13 mouse cellular contexts compared by ENCODE assay signal in the genomic region with DNA sequence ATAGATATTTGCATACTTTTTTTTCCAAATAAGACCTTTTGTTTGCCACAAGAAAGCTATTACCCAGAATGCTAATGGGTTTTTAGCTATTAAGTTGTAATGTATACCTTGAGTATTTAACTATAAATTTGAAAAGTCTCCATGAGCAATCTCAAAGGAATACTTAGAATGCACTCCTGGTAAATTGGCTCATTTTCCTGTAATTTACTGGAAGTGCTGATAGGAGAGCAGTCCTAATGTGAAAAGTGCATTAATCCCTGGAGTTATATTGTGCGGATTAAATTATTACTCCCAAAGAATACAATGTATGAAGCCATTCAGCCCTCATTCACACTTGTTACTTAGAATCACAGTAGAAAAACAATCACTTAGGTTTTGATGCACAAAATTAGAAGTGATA.
"Had no signal": no experiment of that assay in that cellular context is flagged by ENCODE, and none has a peak within 500 bp of the region (broad histone marks: within the 10 kb centered on the region; RNA-seq: fewer than 3 reads in every experiment).

No protein-coding gene starts in this region.

- H3K4me3 ChIP-seq: limb, embryonic 13.5 days; midbrain, embryonic 12.5 days; myocyte; neural tube, embryonic 12.5 days had no signal

- H3K9me3 ChIP-seq: limb, embryonic 13.5 days; midbrain, embryonic 12.5 days; neural tube, embryonic 12.5 days had no signal

- H3K27ac ChIP-seq: limb, embryonic 13.5 days; liver, embryonic 14.5 days; midbrain, embryonic 12.5 days; neural tube, embryonic 12.5 days had no signal

- H3K9ac ChIP-seq: limb, embryonic 13.5 days; liver, embryonic 14.5 days; midbrain, embryonic 12.5 days; neural tube, embryonic 12.5 days had no signal

- H3K4me2 ChIP-seq: limb, embryonic 13.5 days; midbrain, embryonic 12.5 days; neural tube, embryonic 12.5 days had no signal

- H3K4me1 ChIP-seq: midbrain, embryonic 12.5 days; neural tube, embryonic 12.5 days had no signal

- H3K36me3 ChIP-seq: midbrain, embryonic 12.5 days; neural tube, embryonic 12.5 days had no signal

- H3K27me3 ChIP-seq: limb, embryonic 13.5 days; midbrain, embryonic 12.5 days; neural tube, embryonic 12.5 days had no signal

- DNase-seq: kidney, postnatal 25 days; layer of hippocampus, adult 9-11 months; layer of hippocampus, postnatal 36 days; left cerebral cortex, postnatal 4 days; lung, adult 18-20 months; right cerebral cortex, adult 18-20 months; right cerebral cortex, postnatal 25 days; thymus, postnatal 36 days had no signal
